Mouse (Mus musculus): ENCODE data around the gene Mfsd12.

Mfsd12 gene

GRCm38 (mm10) chr10:81354738-81355477 lies 2.4 kb upstream of the Mfsd12 start:
- DNase-seq (ENCODE audit: low read depth, low spot score) = no peak

DNA sequence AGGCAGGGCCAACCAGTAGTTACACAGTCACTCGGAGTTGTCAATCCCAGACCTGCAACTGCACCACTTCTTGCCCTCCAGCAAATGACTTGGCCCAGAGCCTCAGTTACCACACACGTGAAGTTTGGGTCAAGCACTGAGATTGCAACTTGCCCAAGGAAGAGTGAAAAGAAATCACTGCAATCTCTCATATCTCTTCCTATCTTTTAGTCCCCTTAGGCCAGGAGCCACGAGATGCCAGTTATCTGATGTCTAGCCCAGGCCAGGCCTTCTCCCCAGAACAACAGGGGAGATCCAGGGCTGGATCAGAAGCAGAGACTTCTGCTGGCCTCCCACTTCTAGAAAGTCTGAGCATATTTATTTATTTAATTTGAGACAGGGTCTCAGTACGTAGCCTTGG lies 1.8 kb upstream of the Mfsd12 start:
- no peak for DNase-seq (ENCODE audit: low read depth, low spot score)

DNA sequence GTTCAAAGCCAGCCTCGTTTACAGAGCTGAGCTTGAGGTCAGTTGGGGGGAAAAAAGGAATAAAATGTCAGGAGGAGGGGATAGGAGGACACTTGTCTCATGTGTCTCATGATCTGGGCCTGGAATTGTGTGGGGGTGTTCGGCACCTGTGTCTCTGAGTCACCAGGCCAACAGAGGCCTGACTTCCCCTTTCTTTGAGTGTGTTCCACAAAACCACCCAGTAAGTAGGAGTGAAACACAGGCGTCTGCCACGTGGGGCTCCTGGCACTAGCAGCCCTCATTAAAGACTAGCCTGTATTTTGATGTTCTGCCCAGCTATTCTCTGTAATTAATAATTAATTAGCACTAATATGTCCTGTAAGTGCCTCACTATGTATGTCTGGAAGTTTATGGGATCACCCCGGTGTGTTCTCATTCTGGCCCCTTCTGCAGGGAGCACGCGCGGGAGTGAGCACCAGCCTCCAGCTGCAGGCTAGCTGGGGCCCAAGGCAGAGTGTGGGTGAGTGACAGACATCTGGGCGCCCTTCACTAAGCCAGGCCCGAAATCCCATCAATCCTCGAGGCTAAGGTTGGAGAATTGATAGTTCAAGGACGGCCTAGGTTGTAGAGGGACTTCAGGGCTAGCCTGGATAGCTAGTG lies 820 bp upstream of the Mfsd12 start:
- DNase-seq (ENCODE audit: low read depth, low spot score) = peak; percentile 87

DNA sequence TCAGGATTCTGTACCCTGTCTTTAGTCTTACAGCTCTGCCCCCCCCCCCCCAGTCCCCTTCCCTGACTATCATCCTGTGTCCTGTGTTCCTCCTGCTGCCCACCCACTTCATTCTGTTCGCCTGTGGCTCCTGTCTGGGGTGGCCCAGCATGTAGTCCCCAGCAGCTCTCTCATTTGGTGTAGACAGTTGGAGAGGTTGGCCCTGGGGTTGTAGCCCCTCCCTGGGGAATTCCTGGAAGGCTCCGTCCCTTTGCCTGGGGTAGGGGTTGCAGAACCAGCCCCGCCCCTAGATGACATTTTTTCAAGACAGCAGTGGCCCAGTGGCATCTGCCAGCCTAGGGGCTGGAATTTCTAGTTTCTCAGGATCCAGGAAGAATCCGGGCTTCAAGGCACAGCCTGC lies 918 bp downstream of the Mfsd12 start:
- DNase-seq (ENCODE audit: low read depth, low spot score) = no peak

GRCm38 (mm10) chr10:81358841-81359240 lies 1.6 kb downstream of the Mfsd12 start:
- no peak for DNase-seq (ENCODE audit: low read depth, low spot score)

DNA sequence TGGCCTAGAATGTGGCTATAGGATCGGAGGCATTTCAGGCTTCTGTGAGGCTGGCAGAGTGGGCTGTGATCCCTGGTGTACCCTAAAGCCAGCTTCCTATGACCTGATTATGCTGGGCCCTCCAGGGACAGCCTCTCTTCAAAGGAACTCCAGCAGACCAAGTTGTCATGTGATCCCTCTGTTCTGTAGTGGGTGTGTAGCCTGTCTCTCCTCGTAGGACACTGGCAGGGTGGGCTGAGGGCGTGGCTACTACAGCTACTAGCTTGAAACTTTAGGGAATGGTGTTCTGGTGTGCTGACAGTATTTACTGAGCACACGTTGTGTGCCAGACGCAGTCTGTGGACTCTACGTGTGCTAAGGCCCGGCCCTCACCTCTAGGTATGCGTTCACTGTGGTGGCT lies 3.4 kb downstream of the Mfsd12 start:
- no peak for DNase-seq (ENCODE audit: low read depth, low spot score)

- no peak for DNase-seq (ENCODE audit: low read depth, low spot score)
Observed at GRCm38 (mm10) chr10:81362336-81362949, 5.2 kb downstream of the Mfsd12 start.

GRCm38 (mm10) chr10:81363436-81364346 lies 6.4 kb downstream of the Mfsd12 start:
- no peak for DNase-seq (ENCODE audit: low read depth, low spot score)

GRCm38 (mm10) chr10:81364666-81365065 lies 7.4 kb downstream of the Mfsd12 start:
- DNase-seq (ENCODE audit: low read depth, low spot score) = no peak

DNA sequence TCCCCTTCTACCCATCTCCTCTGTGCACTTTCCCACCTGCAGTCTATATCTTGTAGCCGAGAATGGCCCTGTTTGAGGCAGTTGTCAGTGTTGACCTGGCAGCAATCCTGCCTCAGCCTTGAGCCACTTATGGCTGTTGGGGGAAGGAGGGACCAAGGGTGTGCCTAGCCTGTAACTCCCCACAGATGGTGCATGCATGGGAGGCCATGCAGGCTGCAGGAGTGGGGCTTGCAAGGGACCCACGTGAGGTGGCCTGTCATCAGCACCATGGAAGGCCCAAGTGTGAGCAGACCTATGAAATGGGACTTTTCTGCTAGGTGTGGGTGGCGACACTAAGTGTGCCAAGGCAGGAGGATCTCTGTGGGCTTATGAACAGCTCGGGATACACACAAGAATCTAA lies 7.8 kb downstream of the Mfsd12 start:
- DNase-seq (ENCODE audit: low read depth, low spot score) = no peak

DNA sequence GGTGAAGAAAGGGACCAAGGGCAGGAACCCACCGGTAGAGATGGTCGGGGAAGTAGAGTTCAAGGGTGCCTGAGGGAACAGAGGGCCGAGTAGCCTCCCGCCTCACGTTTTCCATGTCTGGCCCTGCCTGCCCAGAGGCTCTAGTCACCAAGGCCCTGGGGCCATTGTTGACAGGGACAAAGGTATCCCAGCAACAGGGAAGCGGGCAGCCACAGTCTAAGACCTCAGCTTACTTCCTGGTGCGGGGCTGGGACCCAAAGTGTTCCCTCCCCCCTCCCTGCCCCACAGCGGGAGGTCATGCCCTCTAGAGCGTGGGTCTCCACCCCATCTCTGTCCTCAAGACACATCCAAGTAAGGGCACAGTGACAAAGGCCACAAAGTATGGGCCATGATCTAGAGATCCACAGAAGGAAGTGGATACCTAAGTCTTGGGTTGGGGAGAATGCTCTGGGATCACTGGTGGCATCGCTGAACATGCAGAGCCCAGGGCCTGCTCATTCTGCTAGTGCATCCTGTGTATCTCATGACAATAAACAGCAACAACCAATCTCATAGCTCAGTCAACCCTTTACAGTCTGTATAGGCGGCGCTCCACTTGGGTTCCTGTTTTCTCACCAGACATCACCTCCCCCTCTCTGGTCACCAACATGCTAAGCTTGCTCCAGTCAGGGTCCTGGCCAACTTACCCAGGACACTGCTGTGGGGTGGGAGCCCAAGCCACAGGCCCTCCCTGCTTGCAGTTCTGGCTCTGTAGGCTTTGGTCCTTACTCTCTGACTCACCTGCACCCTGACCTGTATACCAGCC lies 8.6 kb downstream of the Mfsd12 start, which contains the start of gene 4930404N11Rik:
Gene 4930404N11Rik (minus strand): TSS at position 145 of the 805 bp plus-strand sequence.
- peak; percentile 31 for DNase-seq (ENCODE audit: low read depth, low spot score)

- DNase-seq (ENCODE audit: low read depth, low spot score) = no peak
Observed at GRCm38 (mm10) chr10:81366477-81367206, 9.4 kb downstream of the Mfsd12 start.

DNA sequence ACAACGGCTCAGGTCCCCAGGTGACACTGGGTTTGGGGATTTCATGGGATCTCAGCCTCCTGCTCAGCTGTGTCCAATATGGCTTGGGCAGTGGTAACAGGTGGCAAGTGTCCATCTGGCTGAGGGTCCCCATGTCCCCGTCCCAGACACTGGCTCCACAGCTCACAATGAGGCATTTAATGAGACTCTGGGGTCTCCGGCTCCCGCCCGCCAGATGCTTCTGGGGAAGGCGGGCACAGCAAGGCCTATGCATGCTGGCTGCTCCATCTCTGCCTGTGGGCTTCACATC lies 9.9 kb downstream of the Mfsd12 start:
- no peak for DNase-seq (ENCODE audit: low read depth, low spot score)

GRCm38 (mm10) chr10:81375322-81375721 lies 18.0 kb downstream of the Mfsd12 start:
- DNase-seq (ENCODE audit: low read depth, low spot score) = no peak

- peak; percentile 60 for DNase-seq (ENCODE audit: low read depth, low spot score)
Observed at GRCm38 (mm10) chr10:81376561-81377361, 19.5 kb downstream of the Mfsd12 start.

- DNase-seq (ENCODE audit: low read depth, low spot score) = no peak
Observed at GRCm38 (mm10) chr10:81377362-81377664, 20.0 kb downstream of the Mfsd12 start.

GRCm38 (mm10) chr10:81377793-81378552 lies 20.7 kb downstream of the Mfsd12 start, which contains the start of gene Fzr1:
TSS of gene Fzr1 (minus strand) at chr10:81378516.
- no peak for DNase-seq (ENCODE audit: low read depth, low spot score)

- DNase-seq (ENCODE audit: low read depth, low spot score) = peak; percentile 100
Observed at GRCm38 (mm10) chr10:81378553-81379182, 21.4 kb downstream of the Mfsd12 start.

GRCm38 (mm10) chr10:81379183-81379553 lies 21.9 kb downstream of the Mfsd12 start:
- no peak for DNase-seq (ENCODE audit: low read depth, low spot score)
